Mouse (Mus musculus): ENCODE measurements around the gene Stoml1.

- TF ChIP-seq CTCF (IDR thresholded peaks at IDR 0.05) (no peak), POLR2A (IDR thresholded peaks at IDR 0.05; ENCODE audit: insufficient read depth, low read depth, low read length) (no peak), EP300 (IDR thresholded peaks at IDR 0.05; ENCODE audit: insufficient read depth, low read depth, low read length) (no peak)
These were observed 17.1 kb downstream of the Stoml1 start for GRCm38 (mm10) chr9:58270081-58270480.

All from heart, adult 2 months (tissue).